In genomic region chr2:165883006-165883405, GRCm38 (mm10) we compare ENCODE assay signal across 8 mouse cellular contexts. TPM values are rescaled to one million over a fixed set of nuclear protein-coding genes. Genes with fewer than 3 reads are reported as not detected.
A peak's percentile ranks its signal among the peaks of the same experiment; 100 is the strongest.
DNase-seq lines count a peak whose midpoint lies in the region; ATAC-seq and TF ChIP-seq lines count a peak whose summit lies in the region.

No protein-coding gene starts in this region.

- peak overlapping the region; percentile 60 for H3K9ac ChIP-seq in forebrain, embryonic 16.5 days (replicated peaks; ENCODE audit: low read depth, low read length)
- peak overlapping the region; percentile 24 for H3K9ac ChIP-seq in intestine, postnatal 0 days (ENCODE audit: low read depth, low read length)
- peak overlapping the region; percentile 16; the same call in 1 of the 2 replicates for H3K9ac ChIP-seq in lung, postnatal 0 days (replicated peaks; ENCODE audit: low read depth)
- peak overlapping the region; percentile 54; the same call in 1 of the 2 replicates for H3K9ac ChIP-seq in stomach, postnatal 0 days (ENCODE audit: low read length)

- no peak; the same call in 1 of the 2 replicates for TF ChIP-seq EP300 in lung, postnatal 0 days (IDR thresholded peaks at IDR 0.05)
- TF ChIP-seq EP300 in stomach, postnatal 0 days (optimal IDR thresholded peaks at IDR 0.05): no peak

- TF ChIP-seq CTCF in intestine, postnatal 0 days (IDR thresholded peaks at IDR 0.05; ENCODE audit: low read depth): peak; percentile 41
- peak; percentile 31; the same call in 1 of the 2 replicates for TF ChIP-seq CTCF in lung, postnatal 0 days (IDR thresholded peaks at IDR 0.05)
- peak; percentile 32 for TF ChIP-seq CTCF in stomach, postnatal 0 days (IDR thresholded peaks at IDR 0.05; ENCODE audit: low read depth)

- peak overlapping the region; percentile 77 for H3K4me2 ChIP-seq in forebrain, embryonic 16.5 days (ENCODE audit: low read length)
- H3K4me2 ChIP-seq in intestine, postnatal 0 days (replicated peaks; ENCODE audit: low read depth): peak overlapping the region; percentile 64
- H3K4me2 ChIP-seq in lung, postnatal 0 days (replicated peaks; ENCODE audit: low read depth, low read length): peak overlapping the region; percentile 35
- peak overlapping the region; percentile 52 for H3K4me2 ChIP-seq in stomach, postnatal 0 days (replicated peaks; ENCODE audit: low read depth)

- no peaks in the 10 kb centered on the region for H3K9me3 ChIP-seq in forebrain, embryonic 16.5 days (ENCODE audit: control insufficient read depth, low read length)
- H3K9me3 ChIP-seq in intestine, postnatal 0 days (ENCODE audit: control insufficient read depth): no peaks in the 10 kb centered on the region
- H3K9me3 ChIP-seq in lung, postnatal 0 days (ENCODE audit: low read length): no peaks in the 10 kb centered on the region
- H3K9me3 ChIP-seq in stomach, postnatal 0 days (ENCODE audit: control insufficient read depth, low read length): no peaks in the 10 kb centered on the region

- H3K4me1 ChIP-seq in forebrain, embryonic 16.5 days (replicated peaks; ENCODE audit: control insufficient read depth, insufficient read depth, low read length): peaks cover 93% of the 10 kb centered on the region
- peaks cover 47% of the 10 kb centered on the region for H3K4me1 ChIP-seq in intestine, postnatal 0 days (replicated peaks; ENCODE audit: control insufficient read depth, insufficient read depth, low read length)
- peaks cover 77% of the 10 kb centered on the region for H3K4me1 ChIP-seq in lung, postnatal 0 days (ENCODE audit: insufficient read depth, low read depth, low read length)
- peaks cover 47% of the 10 kb centered on the region for H3K4me1 ChIP-seq in stomach, postnatal 0 days (replicated peaks; ENCODE audit: control insufficient read depth, insufficient read depth)

- WGBS in forebrain, embryonic 16.5 days: 16% methylated on average over 6 of the region's 6 CpGs
- 6% methylated on average over 6 of the region's 6 CpGs for WGBS in intestine, postnatal 0 days
- WGBS in lung, postnatal 0 days: 5% methylated on average over 6 of the region's 6 CpGs
- WGBS in stomach, postnatal 0 days: 12% methylated on average over 6 of the region's 6 CpGs

- no peaks in the 10 kb centered on the region for H3K27me3 ChIP-seq in forebrain, embryonic 16.5 days (replicated peaks; ENCODE audit: control insufficient read depth, insufficient read depth, low read length)
- no peaks in the 10 kb centered on the region for H3K27me3 ChIP-seq in intestine, postnatal 0 days (replicated peaks; ENCODE audit: control insufficient read depth, insufficient read depth, low read length)
- no peaks in the 10 kb centered on the region for H3K27me3 ChIP-seq in lung, postnatal 0 days (replicated peaks; ENCODE audit: insufficient read depth, low read length)
- H3K27me3 ChIP-seq in stomach, postnatal 0 days (ENCODE audit: control insufficient read depth, insufficient read depth, low read length): no peaks in the 10 kb centered on the region

- DNase-seq in 416B (ENCODE audit: low read depth) (peak; percentile 57), ES-CJ7 (ENCODE audit: low read depth, low spot score) (peak; percentile 57)
- DNase-seq in lung, postnatal 0 days (ENCODE audit: low spot score): peak; percentile 73
- DNase-seq in stomach, postnatal 0 days (ENCODE audit: low spot score): peak; percentile 62
- DNase-seq in layer of hippocampus, postnatal 14 days (ENCODE audit: low spot score in 2 of 2): no peak
- no peak for DNase-seq in gastrocnemius, postnatal 14 days

- intact Hi-C loops in gastrocnemius, postnatal 14 days (cut with DNase I; ENCODE audit: low total_unique reads): no loop called here

- no peaks in the 10 kb centered on the region for H3K36me3 ChIP-seq in forebrain, embryonic 16.5 days (ENCODE audit: control insufficient read depth, insufficient read depth)
- H3K36me3 ChIP-seq in intestine, postnatal 0 days (ENCODE audit: control insufficient read depth, insufficient read depth): no peaks in the 10 kb centered on the region
- H3K36me3 ChIP-seq in lung, postnatal 0 days (ENCODE audit: insufficient read depth, low read length): no peaks in the 10 kb centered on the region
- H3K36me3 ChIP-seq in stomach, postnatal 0 days (ENCODE audit: control insufficient read depth, insufficient read depth, low read length): no peaks in the 10 kb centered on the region

- peak overlapping the region; percentile 100 for H3K27ac ChIP-seq in forebrain, embryonic 16.5 days (ENCODE audit: low read length)
- H3K27ac ChIP-seq in intestine, postnatal 0 days (ENCODE audit: low read depth, low read length): peak overlapping the region; percentile 98
- peak overlapping the region; percentile 97 for H3K27ac ChIP-seq in lung, postnatal 0 days (ENCODE audit: low read length)
- H3K27ac ChIP-seq in stomach, postnatal 0 days (replicated peaks): peak overlapping the region; percentile 100

- no peak for ATAC-seq in forebrain, embryonic 16.5 days
- ATAC-seq in intestine, postnatal 0 days: no peak
- ATAC-seq in lung, postnatal 0 days: no peak
- ATAC-seq in stomach, postnatal 0 days (ENCODE audit: low FRiP score, low TSS enrichment): peak; percentile 16; the same call in 1 of the 2 replicates

- peak overlapping the region; percentile 41 for H3K4me3 ChIP-seq in forebrain, embryonic 16.5 days (replicated peaks; ENCODE audit: low read length)
- H3K4me3 ChIP-seq in intestine, postnatal 0 days (ENCODE audit: low read depth, low read length): 0 out of 2 replicates have a peak overlapping the region, but pooled peaks have one; percentile 16
- H3K4me3 ChIP-seq in lung, postnatal 0 days (ENCODE audit: low read depth, low read length): no peak overlapping the region
- H3K4me3 ChIP-seq in stomach, postnatal 0 days (ENCODE audit: low read depth, low read length): peak overlapping the region; percentile 22

RNA-seq across cellular contexts. Expression of gene Zmynd8, which starts 15.8 kb away (rescaled TPM):
- 69.8 and 81.5 TPM in 2 replicates for polyA plus RNA-seq in forebrain, embryonic 16.5 days (2015; fragmentation: Nextera tagmentation; extraction: Ambion mirVana)
- 43.5 and 57.7 TPM in 2 replicates for polyA plus RNA-seq in intestine, postnatal 0 days (2015; fragmentation: Nextera tagmentation; extraction: Ambion mirVana)
- polyA plus RNA-seq in lung, postnatal 0 days (2015; fragmentation: Nextera tagmentation; extraction: Ambion mirVana): 30.7 and 32.1 TPM in 2 replicates
- polyA plus RNA-seq in stomach, postnatal 0 days (2015; fragmentation: Nextera tagmentation; extraction: Ambion mirVana): 24.3 and 29.7 TPM in 2 replicates
- 100 to 1,000 TPM; 138 to 143 TPM for total RNA-seq in layer of hippocampus, postnatal 14 days (2021)
- total RNA-seq in gastrocnemius, postnatal 14 days (2021): 10 to 100 TPM; 20.7 to 22.0 TPM

Comparison
In these comparisons a context has a peak if more than half of its experiments do, and no peak if none do; other contexts are left out.
1. DNase-seq: peak in 416B (single experiment), ES-CJ7 (single experiment), lung, postnatal 0 days (single experiment) and stomach, postnatal 0 days (single experiment); none in layer of hippocampus, postnatal 14 days (0 of 2) and gastrocnemius, postnatal 14 days (single experiment).
2. Peak in every context shown above with its lines, with median percentiles within 50 percentile points of each other: H3K27ac ChIP-seq, H3K4me2 ChIP-seq, H3K9ac ChIP-seq and CTCF ChIP-seq.